Mouse (Mus musculus) mammary gland, adult 2 months (tissue): ENCODE measurements around the gene Gja1. TPM values are rescaled to one million over a fixed set of nuclear protein-coding genes. Genes with fewer than 3 reads are reported as not detected.

Experiments
- polyA plus RNA-seq: library from polyadenylated mRNA; depleted of rRNA; stranded (reverse); fragments of >200 nt; gene quantifications from 2 replicates; pipeline ENCODE4 v1.2.3, GENCODE M21; 2012; ENCODE audit warnings: low replicate concordance; rRNA removed

Gja1 gene
- 20.0 and 28.4 TPM in 2 replicates for polyA plus RNA-seq

GRCm38 (mm10) chr10:56377097-56377965 lies at the start of gene Gja1:
Gja1 (plus strand) TSS chr10:56377330.

Other genes with a start within 250 kb of the Gja1 start
- gene Tbc1d32, start 148.6 kb upstream of the Gja1 start, polyA plus RNA-seq, result 0.65 and 1.5 TPM in 2 replicates